Mouse (Mus musculus) CH12.LX (cell line): ENCODE data around the gene Sox1. TPM values are rescaled to one million over a fixed set of nuclear protein-coding genes. Genes with fewer than 3 reads are reported as not detected.

ENCODE experiments used
- DNase-seq: peaks from one replicate; pipeline ENCODE4 v3.0.0-alpha.2; 2013; ENCODE audit errors: extremely low read depth
- H3K27ac ChIP-seq: 2 replicates; pipeline ENCODE4 v1.5.1; 2012; ENCODE audit warnings: low read depth, mild to moderate bottlenecking, control low read depth, moderate library complexity; ENCODE audit not compliant: insufficient read depth
- H3K27me3 ChIP-seq: replicated peaks from 2 replicates; pipeline ENCODE3; 2012; ENCODE audit warnings: inconsistent platforms
- H3K36me3 ChIP-seq, 2 experiments: replicated peaks in 1 of 2; 2 replicates each; pipeline versions ENCODE3 to v1.6.1; 2012; ENCODE audit warnings: inconsistent platforms in 1 of 2, low read length in 1 of 2, mild to moderate bottlenecking in 1 of 2, mixed read lengths in 1 of 2, moderate library complexity in 1 of 2; ENCODE audit not compliant: control insufficient read depth in 1 of 2, insufficient read depth in 1 of 2
- H3K4me1 ChIP-seq, 2 experiments: 2 replicates each; pipeline ENCODE4 v1.6.1; 2012; ENCODE audit warnings: inconsistent platforms in 1 of 2, moderate library complexity in 1 of 2; ENCODE audit not compliant: insufficient read depth in 2 of 2, control insufficient read depth in 1 of 2
- H3K4me2 ChIP-seq: 2 replicates; pipeline ENCODE4 v1.6.1; 2012; ENCODE audit warnings: low read depth, mild to moderate bottlenecking, control low read depth; ENCODE audit not compliant: poor library complexity, insufficient read depth, severe bottlenecking
- H3K4me3 ChIP-seq, 3 experiments: fragments of 150-350 bp in 1 of 3; sonication (generic) in 1 of 3; replicated peaks in 1 of 3; 2 replicates each; pipeline versions ENCODE3 to v1.5.1; 2011 to 2012; ENCODE audit warnings: low read depth in 2 of 3, low read length in 2 of 3, mild to moderate bottlenecking in 2 of 3, moderate library complexity in 2 of 3, control low read depth in 1 of 3, improper control_type of control experiment in 1 of 3, inconsistent platforms in 1 of 3, mixed read lengths in 1 of 3; ENCODE audit not compliant: poor library complexity in 1 of 3
- H3K79me2 ChIP-seq: replicated peaks from 2 replicates; pipeline ENCODE4 v1.6.1; 2012; ENCODE audit warnings: mild to moderate bottlenecking, moderate library complexity; ENCODE audit not compliant: control insufficient read depth, poor library complexity, insufficient read depth, severe bottlenecking; ENCODE audit errors: extremely low read depth
- H3K9ac ChIP-seq: 2 replicates; pipeline ENCODE4 v1.6.1; 2012; ENCODE audit warnings: low read depth, mild to moderate bottlenecking, control low read depth, moderate library complexity; ENCODE audit not compliant: insufficient read depth
- H3K9me3 ChIP-seq: replicated peaks from 2 replicates; pipeline ENCODE3; 2012; ENCODE audit warnings: low read length, inconsistent platforms, mixed read lengths
- E2F4 ChIP-seq: IDR thresholded peaks from 2 replicates; pipeline ENCODE4 v1.6.1; 2011; ENCODE audit warnings: low read depth, low read length, improper control_type of control experiment; ENCODE audit not compliant: insufficient replicate concordance
- GABPA ChIP-seq: IDR thresholded peaks from 2 replicates; pipeline ENCODE4 v1.6.1; 2012; ENCODE audit warnings: low read depth, low read length, improper control_type of control experiment, inconsistent platforms; ENCODE audit not compliant: insufficient replicate concordance
- MAFK ChIP-seq: IDR thresholded peaks from 2 replicates; pipeline ENCODE4 v1.6.1; 2011; ENCODE audit warnings: low read length, improper control_type of control experiment; ENCODE audit not compliant: insufficient replicate concordance
- MAX ChIP-seq: IDR thresholded peaks from 2 replicates; pipeline ENCODE4 v1.6.1; 2011; ENCODE audit warnings: low read length, improper control_type of control experiment
- MXI1 ChIP-seq: IDR thresholded peaks from 2 replicates; pipeline ENCODE4 v1.6.1; 2011; ENCODE audit warnings: mild to moderate bottlenecking, low read depth, low read length, improper control_type of control experiment
- MYC ChIP-seq: IDR thresholded peaks from 2 replicates; pipeline ENCODE4 v1.6.1; 2011; ENCODE audit warnings: low read depth, mild to moderate bottlenecking, improper control_type of control experiment, low read length
- NRF1 ChIP-seq: IDR thresholded peaks from 2 replicates; pipeline ENCODE4 v1.6.1; 2014; ENCODE audit warnings: low read depth, mild to moderate bottlenecking, inconsistent platforms, low read length, improper control_type of control experiment, moderate library complexity
- PAX5 ChIP-seq: IDR thresholded peaks from 2 replicates; pipeline ENCODE4 v1.6.1; 2012; ENCODE audit warnings: low read length, inconsistent platforms, mixed read lengths
- POLR2AphosphoS2 ChIP-seq: IDR thresholded peaks from 2 replicates; pipeline ENCODE4 v1.6.1; 2011; ENCODE audit warnings: low read depth, low read length, improper control_type of control experiment
- SMC3 ChIP-seq: IDR thresholded peaks from 2 replicates; pipeline ENCODE4 v1.6.1; 2011; ENCODE audit warnings: low read depth, low read length, improper control_type of control experiment
- USF2 ChIP-seq: conservative IDR thresholded peaks from 2 replicates; pipeline ENCODE4 v1.6.1; 2011; ENCODE audit warnings: low read depth, low read length, improper control_type of control experiment
- ZKSCAN1 ChIP-seq: IDR thresholded peaks from 2 replicates; pipeline ENCODE4 v1.6.1; 2012; ENCODE audit warnings: low read depth, inconsistent platforms, low read length, improper control_type of control experiment, borderline replicate concordance
- ZMIZ1 ChIP-seq: IDR thresholded peaks from 2 replicates; pipeline ENCODE4 v1.6.1; 2012; ENCODE audit warnings: low read depth, mild to moderate bottlenecking, inconsistent platforms, low read length, improper control_type of control experiment
- ZNF384 ChIP-seq: IDR thresholded peaks from 2 replicates; pipeline ENCODE4 v1.6.1; 2012; ENCODE audit warnings: low read depth, low read length, improper control_type of control experiment, inconsistent platforms
- dilution Hi-C: fragments of 300-500 bp; cut with MboI; formaldehyde crosslinking; loops from 2 replicates; pipeline ENCODE4 v1.14.3; 2020; ENCODE audit warnings: low sequenced_read_pairs; ENCODE audit not compliant: extremely low pct_unique_long_range_greater_than_20kb, extremely low pct_ligation_motif_present
- in situ Hi-C: fragments of 300-500 bp; cut with MboI; formaldehyde crosslinking; loops from 3 replicates; pipeline ENCODE4 v1.14.3; 2019; ENCODE audit warnings: low sequenced_read_pairs, low pct_ligation_motif_present, low pct_unique_long_range_greater_than_20kb, mixed read lengths
- polyA plus RNA-seq: library from polyadenylated mRNA; unstranded; fragments of >175 nt; gene quantifications from 2 replicates; pipeline ENCODE4 v1.2.1, GENCODE M21; 2012; ENCODE audit warnings: low read depth; ENCODE audit not compliant: insufficient read length
- total RNA-seq, 2 experiments: library from RNA; depleted of rRNA; stranded (reverse); fragments of 300-350 nt in 1 of 2; fragments of >200 nt in 1 of 2; gene quantifications; 2 replicates each; pipeline ENCODE4 v1.2.3; 2012 to 2014

The Sox1 gene
- total and polyA plus RNA-seq, 3 experiments: not detected

DNA sequence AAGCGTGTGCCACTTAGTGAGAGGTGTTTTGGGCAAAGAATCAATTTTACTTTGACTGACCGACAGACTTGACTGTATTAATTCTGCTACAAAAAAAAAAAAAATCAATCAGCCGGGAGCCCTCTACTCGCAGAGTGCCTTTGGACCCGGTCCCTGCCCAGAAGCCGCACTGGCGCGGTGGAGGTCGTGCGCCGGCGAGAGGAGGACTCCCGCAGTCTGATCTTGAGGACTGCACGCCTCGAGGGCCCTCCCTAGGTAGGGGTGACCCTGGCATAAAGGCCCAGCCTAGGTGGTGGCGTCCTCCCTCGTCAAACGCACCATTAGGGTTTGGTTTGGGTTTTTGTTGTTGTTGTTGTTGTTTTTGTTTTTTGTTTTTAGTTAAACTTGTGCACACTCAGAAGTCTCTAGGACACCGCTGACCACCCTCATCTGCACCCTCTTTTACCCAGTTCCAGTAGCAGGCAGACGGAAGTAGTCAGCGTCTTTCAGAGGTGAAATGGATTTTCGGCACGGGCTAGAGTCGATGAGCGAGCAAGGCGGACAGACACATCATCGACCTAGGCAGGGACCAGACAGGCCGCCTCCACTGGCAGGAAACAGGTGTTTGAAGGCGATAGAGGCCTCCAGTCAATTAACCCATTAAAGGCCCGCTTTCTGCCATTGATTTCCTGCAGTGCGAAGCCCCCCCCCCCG, 8.4 kb upstream of the Sox1 start:
- in situ Hi-C loops: no loop called here
- no peak for DNase-seq
- dilution Hi-C loops: no loop called here
- no peaks in the 10 kb centered on the region for H3K36me3 ChIP-seq
- H3K9ac ChIP-seq: no peak overlapping the region
- no peak overlapping the region for H3K27ac ChIP-seq
- H3K4me1 ChIP-seq: no peaks in the 10 kb centered on the region
- H3K4me2 ChIP-seq: no peak overlapping the region
- H3K79me2 ChIP-seq: no peaks in the 10 kb centered on the region
- TF ChIP-seq MAX (no peak), ZKSCAN1 (no peak), MAFK (no peak), MYC (no peak), POLR2AphosphoS2 (no peak), E2F4 (no peak), NRF1 (no peak), GABPA (no peak), USF2 (no peak)
- H3K9me3 ChIP-seq: peaks cover 21% of the 10 kb centered on the region
- H3K4me3 ChIP-seq: no peak overlapping the region
- H3K27me3 ChIP-seq: peaks cover 22% of the 10 kb centered on the region

DNA sequence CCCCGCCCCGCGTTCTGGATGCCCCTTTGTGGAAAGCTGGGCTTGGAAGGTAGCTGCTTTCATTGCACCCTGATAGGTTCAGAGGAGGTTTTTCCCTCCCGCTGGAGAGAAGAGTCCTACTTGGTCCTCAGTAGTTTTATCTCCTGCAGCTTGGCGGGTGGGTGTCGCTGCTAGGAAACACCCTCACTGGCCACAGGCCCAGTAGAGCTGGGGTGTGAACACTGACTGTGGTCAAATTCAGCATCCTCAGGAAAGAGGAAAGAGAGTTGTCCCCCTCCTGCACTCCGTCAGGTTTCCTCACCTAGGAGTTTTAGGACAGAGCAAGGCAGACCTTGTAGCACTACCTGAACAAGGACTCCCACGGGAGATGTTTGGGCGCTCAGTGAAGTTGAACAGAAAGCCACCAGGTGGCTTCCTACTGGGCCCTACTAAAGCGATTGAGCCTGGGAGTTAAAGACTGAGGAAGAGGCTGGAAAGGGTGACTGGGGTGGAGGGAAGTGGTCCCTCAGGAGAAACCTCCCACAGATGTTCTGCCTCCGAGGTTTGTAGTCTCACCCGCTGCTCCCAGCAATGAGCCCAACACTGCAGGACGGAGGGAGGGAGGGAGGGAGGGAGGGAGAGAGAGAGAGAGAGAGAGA, 7.8 kb upstream of the Sox1 start:
- no peaks in the 10 kb centered on the region for H3K36me3 ChIP-seq
- in situ Hi-C loops (no loop called here), dilution Hi-C loops (no loop called here)
- H3K9me3 ChIP-seq: peaks cover 21% of the 10 kb centered on the region
- H3K4me1 ChIP-seq: no peaks in the 10 kb centered on the region
- H3K4me3 ChIP-seq: no peak overlapping the region
- peaks cover 24% of the 10 kb centered on the region for H3K27me3 ChIP-seq
- no peak overlapping the region for H3K27ac ChIP-seq
- no peak overlapping the region for H3K4me2 ChIP-seq
- no peak for TF ChIP-seq POLR2AphosphoS2
- TF ChIP-seq ZNF384: no peak
- no peak for TF ChIP-seq MYC
- no peak for TF ChIP-seq ZKSCAN1
- no peak for TF ChIP-seq NRF1
- TF ChIP-seq ZMIZ1: no peak
- TF ChIP-seq PAX5: no peak
- TF ChIP-seq SMC3: no peak
- no peak for TF ChIP-seq MXI1
- no peak for DNase-seq
- no peaks in the 10 kb centered on the region for H3K79me2 ChIP-seq
- H3K9ac ChIP-seq: no peak overlapping the region
